Mouse (Mus musculus) left cerebral cortex, adult 8-10 months (tissue): ENCODE measurements around the gene Actl6b. TPM values are rescaled to one million over a fixed set of nuclear protein-coding genes. Genes with fewer than 3 reads are reported as not detected.

Experiments used
- DNase-seq, 2 experiments: peaks; one replicate each; pipeline ENCODE4 v3.0.0; 2022; ENCODE audit warnings: low spot score in 2 of 2
- total RNA-seq, 4 experiments: library from RNA; stranded (reverse); gene quantifications; 2 replicates each; pipeline ENCODE4 v1.2.4; 2022

Actl6b gene
- total RNA-seq, 4 experiments from 2014 or later = 111 to 119 (median 113) TPM

- no peak for DNase-seq
These were observed 24.9 kb upstream of the Actl6b start for GRCm38 (mm10) chr5:137528247-137528968.

GRCm38 (mm10) chr5:137529221-137529995 lies 23.9 kb upstream of the Actl6b start:
- no peak for DNase-seq

- no peak for DNase-seq
These were observed 23.2 kb upstream of the Actl6b start for GRCm38 (mm10) chr5:137530075-137530474.

- DNase-seq = peak in 1 of 2 experiments; percentile 93
These were observed 22.5 kb upstream of the Actl6b start for GRCm38 (mm10) chr5:137530588-137531413.

- peak in 1 of 2 experiments; percentile 64 for DNase-seq
These were observed 21.7 kb upstream of the Actl6b start for GRCm38 (mm10) chr5:137531414-137532130.

GRCm38 (mm10) chr5:137532131-137532807 lies 21.0 kb upstream of the Actl6b start:
- DNase-seq = no peak

- no peak for DNase-seq
These were observed 20.6 kb upstream of the Actl6b start for GRCm38 (mm10) chr5:137532808-137533116.

GRCm38 (mm10) chr5:137533117-137533827 lies 20.0 kb upstream of the Actl6b start, which contains the start of the genes Epo and Gnb2:
Gene Epo (minus strand): TSS chr5:137533242.
Gene Gnb2 (minus strand): TSS chr5:137533510.
- DNase-seq = peak; percentile 96 to 97

- DNase-seq = no peak
These were observed 18.6 kb upstream of the Actl6b start for GRCm38 (mm10) chr5:137534762-137535161.

GRCm38 (mm10) chr5:137535318-137535717 lies 18.0 kb upstream of the Actl6b start:
- DNase-seq = no peak

GRCm38 (mm10) chr5:137537461-137537860 lies 15.9 kb upstream of the Actl6b start:
- no peak for DNase-seq

- peak in 1 of 2 experiments; percentile 64 for DNase-seq
These were observed 14.0 kb upstream of the Actl6b start for GRCm38 (mm10) chr5:137539291-137539801.

GRCm38 (mm10) chr5:137540991-137541390 lies 12.3 kb upstream of the Actl6b start:
- DNase-seq = no peak

- no peak for DNase-seq
These were observed 11.4 kb upstream of the Actl6b start for GRCm38 (mm10) chr5:137541768-137542540.

GRCm38 (mm10) chr5:137544926-137545325 lies 8.4 kb upstream of the Actl6b start:
- DNase-seq = no peak

- DNase-seq = no peak
These were observed 7.7 kb upstream of the Actl6b start for GRCm38 (mm10) chr5:137545596-137545995.

- no peak for DNase-seq
These were observed 3.5 kb upstream of the Actl6b start for GRCm38 (mm10) chr5:137549840-137550239.

GRCm38 (mm10) chr5:137551119-137551518 lies 2.2 kb upstream of the Actl6b start:
- no peak for DNase-seq

GRCm38 (mm10) chr5:137553000-137553399 lies 317 bp upstream of the Actl6b start:
- no peak for DNase-seq
